In genomic region chr4:101366905-101367679, GRCm38 (mm10) we compare ENCODE assay signal across 8 mouse cellular contexts. TPM values are rescaled to one million over a fixed set of nuclear protein-coding genes. Genes with fewer than 3 reads are reported as not detected.
A peak's percentile ranks its signal among the peaks of the same experiment; 100 is the strongest.
DNase-seq lines count a peak whose midpoint lies in the region; ATAC-seq lines count a peak whose summit lies in the region.

No protein-coding gene starts in this region.

- DNase-seq in heart, adult 8-10 months (ENCODE audit: low spot score), result peak; percentile 76
- DNase-seq in heart, postnatal 25 days (ENCODE audit: low spot score), result no peak
- DNase-seq in B cell, adult 2 months, result peak; percentile 63 to 71
- DNase-seq in adrenal gland, postnatal 14 days, result peak; percentile 70
- DNase-seq in kidney, postnatal 10 days, result peak; percentile 75
- DNase-seq in testis, postnatal 10 days (ENCODE audit: low spot score), result peak; percentile 65

- intact Hi-C loops in heart, postnatal 25 days (cut with DNase I), result loop anchor here (2.0 to 10.0 kb wide), 4 partner anchors 18 to 1758 kb away; no protein-coding TSS in a partner anchor

- peak; percentile 67; the same call in 1 of the 2 replicates for ATAC-seq in erythroid progenitor cell, adult 5-6 weeks (replicated peaks; ENCODE audit: low FRiP score, poor library complexity, severe bottlenecking)
- peak; percentile 91 for ATAC-seq in megakaryocyte progenitor cell, adult 5-6 weeks (replicated peaks; ENCODE audit: poor library complexity)

RNA-seq across cellular contexts. Expression of gene Ak4, which starts 52.0 kb away (rescaled TPM):
- total RNA-seq in heart, adult 8-10 months (2022), result 10 to 100 TPM; 28.8 to 57.2 (median 40.5) TPM
- total RNA-seq in heart, postnatal 25 days (2021), result 10 to 100 TPM; 27.7 to 27.8 TPM
- total RNA-seq in adrenal gland, postnatal 14 days (2021), result 2.9 and 7.2 TPM in 2 replicates
- 0.42 and 0.72 TPM in 2 replicates for total RNA-seq in erythroid progenitor cell, adult 5-6 weeks (2015; ENCODE audit: low replicate concordance)
- 0.13 TPM in 1 of 2 replicates, not detected in the other for total RNA-seq in erythroid progenitor cell, adult 5-6 weeks (2017; ENCODE audit: low replicate concordance)
- 11.9 and 13.5 TPM in 2 replicates for total RNA-seq in megakaryocyte progenitor cell, adult 5-6 weeks (2015)
- total RNA-seq in megakaryocyte progenitor cell, adult 5-6 weeks (2017), result 20.3 and 23.2 TPM in 2 replicates
